23 mouse cellular contexts compared by ENCODE assay signal in genomic region chr14:71660166-71660565, GRCm38 (mm10).
DNase-seq lines count a peak whose midpoint lies in the region; ATAC-seq and TF ChIP-seq lines count a peak whose summit lies in the region.
"Had no signal": no experiment of that assay in that cellular context is flagged by ENCODE, and none has a peak within 500 bp of the region (broad histone marks: within the 10 kb centered on the region; RNA-seq: fewer than 3 reads in every experiment).

No protein-coding gene starts in this region.

- H3K27me3 ChIP-seq in intestine, embryonic 14.5 days (replicated peaks; ENCODE audit: control insufficient read depth, insufficient read depth, low read length) = no peaks in the 10 kb centered on the region
- H3K27me3 ChIP-seq in intestine, embryonic 15.5 days (replicated peaks) = no peaks in the 10 kb centered on the region
- H3K27me3 ChIP-seq in stomach, postnatal 0 days (ENCODE audit: control insufficient read depth, insufficient read depth, low read length) = no peaks in the 10 kb centered on the region
- H3K27me3 ChIP-seq: limb, embryonic 12.5 days; liver, embryonic 12.5 days; neural tube, embryonic 15.5 days had no signal

- TF ChIP-seq EP300 in stomach, postnatal 0 days (optimal IDR thresholded peaks at IDR 0.05) = peak; percentile 41

- peak; percentile 5 for DNase-seq in embryo, embryonic 9.5 days (ENCODE audit: extremely low spot score)
- DNase-seq in embryo, embryonic 10 days (ENCODE audit: low spot score) = no peak
- DNase-seq in intestine, embryonic 14.5 days (ENCODE audit: low spot score) = no peak
- DNase-seq in kidney, postnatal 14 days = peak; percentile 2
- DNase-seq in kidney, adult 9 months = no peak
- no peak for DNase-seq in stomach, postnatal 0 days (ENCODE audit: low spot score)
- no peak for DNase-seq in testis, postnatal 10 days (ENCODE audit: low spot score)
- DNase-seq: adrenal gland, postnatal 36 days; cerebellum, adult 11-12 months; cerebellum, postnatal 14 days; gastrocnemius, postnatal 14 days; lung, adult 2 months; lung, postnatal 36 days; thymus, postnatal 4 days had no signal

- H3K9me3 ChIP-seq in intestine, embryonic 14.5 days (ENCODE audit: control insufficient read depth, low read length) = no peaks in the 10 kb centered on the region
- no peaks in the 10 kb centered on the region for H3K9me3 ChIP-seq in intestine, embryonic 15.5 days
- no peaks in the 10 kb centered on the region for H3K9me3 ChIP-seq in stomach, postnatal 0 days (ENCODE audit: control insufficient read depth, low read length)
- H3K9me3 ChIP-seq: limb, embryonic 12.5 days; liver, embryonic 12.5 days; neural tube, embryonic 15.5 days had no signal

- no peak overlapping the region for H3K27ac ChIP-seq in intestine, embryonic 14.5 days (ENCODE audit: low read depth)
- no peak overlapping the region for H3K27ac ChIP-seq in intestine, embryonic 15.5 days
- no peak overlapping the region for H3K27ac ChIP-seq in stomach, postnatal 0 days (replicated peaks)
- H3K27ac ChIP-seq: hindbrain, embryonic 14.5 days; limb, embryonic 12.5 days; liver, embryonic 12.5 days; neural tube, embryonic 15.5 days had no signal

- H3K4me3 ChIP-seq in intestine, embryonic 14.5 days (ENCODE audit: low read depth, low read length) = no peak overlapping the region
- no peak overlapping the region for H3K4me3 ChIP-seq in intestine, embryonic 15.5 days (replicated peaks)
- no peak overlapping the region for H3K4me3 ChIP-seq in stomach, postnatal 0 days (ENCODE audit: low read depth, low read length)
- H3K4me3 ChIP-seq: erythroblast, embryonic 14.5 days; limb, embryonic 12.5 days; liver, embryonic 12.5 days; neural tube, embryonic 15.5 days had no signal

- H3K4me1 ChIP-seq in intestine, embryonic 14.5 days (replicated peaks; ENCODE audit: control insufficient read depth, insufficient read depth, low read length) = 0 out of 2 replicates have a peak, but pooled peaks cover 3% of the 10 kb centered on the region
- H3K4me1 ChIP-seq in intestine, embryonic 15.5 days (replicated peaks) = no peaks in the 10 kb centered on the region
- H3K4me1 ChIP-seq in stomach, postnatal 0 days (replicated peaks; ENCODE audit: control insufficient read depth, insufficient read depth) = no peaks in the 10 kb centered on the region
- H3K4me1 ChIP-seq: limb, embryonic 12.5 days; liver, embryonic 12.5 days; neural tube, embryonic 15.5 days had no signal

- H3K9ac ChIP-seq in intestine, embryonic 14.5 days (ENCODE audit: low read length) = no peak overlapping the region
- H3K9ac ChIP-seq in intestine, embryonic 15.5 days = no peak overlapping the region
- H3K9ac ChIP-seq in stomach, postnatal 0 days (ENCODE audit: low read length) = no peak overlapping the region
- H3K9ac ChIP-seq: hindbrain, embryonic 14.5 days; limb, embryonic 12.5 days; liver, embryonic 12.5 days; neural tube, embryonic 15.5 days had no signal

- 21% methylated on average over 2 of the region's 2 CpGs for WGBS in intestine, embryonic 14.5 days
- WGBS in intestine, embryonic 15.5 days = 26% methylated on average over 2 of the region's 2 CpGs
- WGBS in stomach, postnatal 0 days = 34% methylated on average over 2 of the region's 2 CpGs

- ATAC-seq in intestine, embryonic 14.5 days (replicated peaks; ENCODE audit: low FRiP score, low TSS enrichment, low read depth) = peak; percentile 64; the same call in 1 of the 2 replicates
- no peak for ATAC-seq in intestine, embryonic 15.5 days
- ATAC-seq in stomach, postnatal 0 days (ENCODE audit: low FRiP score, low TSS enrichment) = no peak
- ATAC-seq: CD4-positive, CD25-positive, alpha-beta regulatory T cell, adult 4 months; forebrain, embryonic 14.5 days; liver, embryonic 12.5 days; midbrain, embryonic 16.5 days had no signal

- H3K36me3 ChIP-seq in intestine, embryonic 14.5 days (ENCODE audit: control insufficient read depth, insufficient read depth, low read length) = no peaks in the 10 kb centered on the region
- no peaks in the 10 kb centered on the region for H3K36me3 ChIP-seq in intestine, embryonic 15.5 days
- H3K36me3 ChIP-seq in stomach, postnatal 0 days (ENCODE audit: control insufficient read depth, insufficient read depth, low read length) = no peaks in the 10 kb centered on the region
- H3K36me3 ChIP-seq: limb, embryonic 12.5 days; liver, embryonic 12.5 days; neural tube, embryonic 15.5 days had no signal

- TF ChIP-seq CTCF in stomach, postnatal 0 days (IDR thresholded peaks at IDR 0.05; ENCODE audit: low read depth) = no peak

- no peak overlapping the region for H3K4me2 ChIP-seq in intestine, embryonic 14.5 days (ENCODE audit: low read length)
- no peak overlapping the region for H3K4me2 ChIP-seq in intestine, embryonic 15.5 days (replicated peaks)
- no peak overlapping the region for H3K4me2 ChIP-seq in stomach, postnatal 0 days (replicated peaks; ENCODE audit: low read depth)
- H3K4me2 ChIP-seq: hindbrain, embryonic 14.5 days; limb, embryonic 12.5 days; liver, embryonic 12.5 days; neural tube, embryonic 15.5 days had no signal

Comparison
In these comparisons a context has a peak if more than half of its experiments do, and no peak if none do; other contexts are left out.
1. DNase-seq: peak in embryo, embryonic 9.5 days (single experiment) and kidney, postnatal 14 days (single experiment); none in embryo, embryonic 10 days (single experiment), intestine, embryonic 14.5 days (single experiment), kidney, adult 9 months (single experiment), stomach, postnatal 0 days (single experiment) and testis, postnatal 10 days (single experiment).